Mouse (Mus musculus) midbrain, embryonic 11.5 days (tissue): ENCODE results near the gene Slc25a33. TPM values are rescaled to one million over a fixed set of nuclear protein-coding genes. Genes with fewer than 3 reads are reported as not detected.
"Not testable (repeated sequence)": the region's sequence is repeated elsewhere in the genome, so short reads cannot be mapped to it uniquely, and the experiment has no call there.

Source experiments
- ATAC-seq: fragments of 200-750 bp; cut with Nextera tagmentation; 2 replicates; pipeline ENCODE4 v1.8.0; 2017; ENCODE audit warnings: moderate TSS enrichment, moderate library complexity; ENCODE audit not compliant: low FRiP score
- DNase-seq: peaks from one replicate; pipeline ENCODE4 v3.0.0; 2015; ENCODE audit warnings: low spot score; ENCODE audit errors: missing footprints
- H3K27ac ChIP-seq: fragments of 300-500 bp; sonication (generic); 2 replicates; pipeline ENCODE4 v1.5.1; 2014; ENCODE audit warnings: low read depth, low read length
- H3K27me3 ChIP-seq: fragments of 300-500 bp; sonication (generic); 2 replicates; pipeline ENCODE4 v1.6.1; 2014; ENCODE audit warnings: mild to moderate bottlenecking, low read length, moderate library complexity, mixed read lengths; ENCODE audit not compliant: control insufficient read depth, insufficient read depth
- H3K36me3 ChIP-seq: fragments of 300-500 bp; sonication (generic); 2 replicates; pipeline ENCODE4 v1.6.1; 2014; ENCODE audit warnings: mild to moderate bottlenecking, low read length, moderate library complexity, mixed read lengths; ENCODE audit not compliant: control insufficient read depth, insufficient read depth
- H3K4me1 ChIP-seq: fragments of 300-500 bp; sonication (generic); 2 replicates; pipeline ENCODE4 v1.6.1; 2014; ENCODE audit warnings: low read length; ENCODE audit not compliant: control insufficient read depth, insufficient read depth
- H3K4me2 ChIP-seq: fragments of 300-500 bp; sonication (generic); 2 replicates; pipeline ENCODE4 v1.6.1; 2014; ENCODE audit warnings: mild to moderate bottlenecking, moderate library complexity
- H3K4me3 ChIP-seq: fragments of 300-500 bp; sonication (generic); 2 replicates; pipeline ENCODE4 v1.5.1; 2014; ENCODE audit warnings: low read depth, low read length
- H3K9ac ChIP-seq: fragments of 300-500 bp; sonication (generic); 2 replicates; pipeline ENCODE4 v1.6.1; 2014; ENCODE audit warnings: low read length
- H3K9me3 ChIP-seq: fragments of 300-500 bp; sonication (generic); 2 replicates; pipeline ENCODE4 v1.6.1; 2016; ENCODE audit warnings: low read length; ENCODE audit not compliant: control insufficient read depth
- WGBS: fragments of 180-500 bp; shearing (Covaris S2); extraction: QIAGEN DNeasy Blood & Tissue Kit; methylation state at CpG from one replicate; pipeline ENCODE4 v1.1.7; 2014; 5-methylcytosine and 5-hydroxymethylcytosine counted together
- polyA plus RNA-seq: library from polyadenylated mRNA; unstranded; fragments of >200 nt; fragmentation: Nextera tagmentation; extraction: Ambion mirVana; gene quantifications from 2 replicates; pipeline ENCODE4 v1.2.1, GENCODE M21; 2014

Slc25a33 gene
- polyA plus RNA-seq, 1 experiment from 2014 or later: 21.4 TPM

GRCm38 (mm10) chr4:149752836-149753235 lies 21.2 kb downstream of the Slc25a33 start:
- no peak for DNase-seq
- no peak for ATAC-seq
- H3K9ac ChIP-seq: no peak overlapping the region
- peaks cover 16% of the 10 kb centered on the region for H3K4me1 ChIP-seq
- WGBS: 48% methylated on average over 3 of the region's 3 CpGs
- no peak overlapping the region for H3K4me3 ChIP-seq
- H3K27me3 ChIP-seq: no peaks in the 10 kb centered on the region
- no peak overlapping the region for H3K27ac ChIP-seq
- H3K36me3 ChIP-seq: no peaks in the 10 kb centered on the region
- H3K4me2 ChIP-seq: no peak overlapping the region
- H3K9me3 ChIP-seq: no peaks in the 10 kb centered on the region

GRCm38 (mm10) chr4:149752124-149752799 lies 21.8 kb downstream of the Slc25a33 start:
- DNase-seq: peak; percentile 90
- no peaks in the 10 kb centered on the region for H3K27me3 ChIP-seq
- H3K4me2 ChIP-seq: no peak overlapping the region
- 0 out of 2 replicates have a peak, but pooled peaks have one; percentile 55 for ATAC-seq
- H3K9ac ChIP-seq: no peak overlapping the region
- H3K27ac ChIP-seq: no peak overlapping the region
- H3K4me3 ChIP-seq: no peak overlapping the region
- 25% methylated on average over 17 of the region's 17 CpGs for WGBS
- H3K4me1 ChIP-seq: peaks cover 16% of the 10 kb centered on the region
- no peaks in the 10 kb centered on the region for H3K9me3 ChIP-seq
- no peaks in the 10 kb centered on the region for H3K36me3 ChIP-seq

- ATAC-seq (peak; percentile 72), DNase-seq (no peak)
- H3K36me3 ChIP-seq: no peaks in the 10 kb centered on the region
- 23% methylated on average over 5 of the region's 5 CpGs for WGBS
- no peak overlapping the region for H3K27ac ChIP-seq
- H3K9ac ChIP-seq: no peak overlapping the region
- no peak overlapping the region for H3K4me3 ChIP-seq
- H3K9me3 ChIP-seq: no peaks in the 10 kb centered on the region
- H3K27me3 ChIP-seq: no peaks in the 10 kb centered on the region
- peaks cover 16% of the 10 kb centered on the region for H3K4me1 ChIP-seq
- no peak overlapping the region for H3K4me2 ChIP-seq
Measured at GRCm38 (mm10) chr4:149750671-149751070, 23.4 kb downstream of the Slc25a33 start.

GRCm38 (mm10) chr4:149749663-149750015 lies 24.4 kb downstream of the Slc25a33 start:
- DNase-seq, H3K9ac ChIP-seq, H3K9me3 ChIP-seq, ATAC-seq, H3K36me3 ChIP-seq, H3K4me2 ChIP-seq, H3K27ac ChIP-seq, H3K4me3 ChIP-seq, H3K27me3 ChIP-seq: not testable (repeated sequence)
- peaks cover 16% of the 10 kb centered on the region for H3K4me1 ChIP-seq
- 89% methylated on average over 3 of the region's 3 CpGs for WGBS

- Histone ChIP-seq H3K9ac (no peak overlapping the region), H3K4me2 (no peak overlapping the region), H3K36me3 (no peaks in the 10 kb centered on the region; the same call in 1 of the 2 replicates), H3K4me1 (peaks cover 16% of the 10 kb centered on the region), H3K27ac (no peak overlapping the region), H3K9me3 (no peaks in the 10 kb centered on the region), H3K27me3 (no peaks in the 10 kb centered on the region), H3K4me3 (no peak overlapping the region)
- ATAC-seq (no peak), DNase-seq (no peak)
- WGBS: 89% methylated on average over 18 of the region's 18 CpGs
Measured at GRCm38 (mm10) chr4:149749003-149749662, 24.9 kb downstream of the Slc25a33 start.

- WGBS: 87% methylated on average over 7 of the region's 7 CpGs
- Histone ChIP-seq H3K4me1 (no peaks in the 10 kb centered on the region), H3K27ac (no peak overlapping the region), H3K9ac (no peak overlapping the region), H3K9me3 (no peaks in the 10 kb centered on the region), H3K4me2 (no peak overlapping the region), H3K27me3 (no peaks in the 10 kb centered on the region), H3K36me3 (no peaks in the 10 kb centered on the region; the same call in 1 of the 2 replicates), H3K4me3 (no peak overlapping the region)
- DNase-seq (no peak), ATAC-seq (no peak)
Measured at GRCm38 (mm10) chr4:149744119-149744518, 30.0 kb downstream of the Slc25a33 start.

GRCm38 (mm10) chr4:149742011-149742530 lies 32.0 kb downstream of the Slc25a33 start:
- no peak overlapping the region for H3K4me3 ChIP-seq
- no peaks in the 10 kb centered on the region; the same call in 1 of the 2 replicates for H3K36me3 ChIP-seq
- H3K27me3 ChIP-seq: no peaks in the 10 kb centered on the region; the same call in 1 of the 2 replicates
- peaks cover under 1% of the 10 kb centered on the region; the same call in 1 of the 2 replicates for H3K4me1 ChIP-seq
- H3K9me3 ChIP-seq: no peaks in the 10 kb centered on the region
- H3K27ac ChIP-seq: no peak overlapping the region
- DNase-seq (no peak), ATAC-seq (no peak)
- no peak overlapping the region for H3K4me2 ChIP-seq
- H3K9ac ChIP-seq: no peak overlapping the region
- WGBS: 92% methylated on average over 14 of the region's 14 CpGs

- Histone ChIP-seq H3K9ac (no peak overlapping the region), H3K36me3 (no peaks in the 10 kb centered on the region; the same call in 1 of the 2 replicates), H3K4me1 (peaks cover 14% of the 10 kb centered on the region), H3K27me3 (no peaks in the 10 kb centered on the region; the same call in 1 of the 2 replicates), H3K4me3 (no peak overlapping the region), H3K9me3 (no peaks in the 10 kb centered on the region), H3K27ac (no peak overlapping the region), H3K4me2 (no peak overlapping the region)
- no peak for DNase-seq
- WGBS: 89% methylated on average over 7 of the region's 7 CpGs
- ATAC-seq: no peak
Measured at GRCm38 (mm10) chr4:149740301-149740700, 33.8 kb downstream of the Slc25a33 start.

- Histone ChIP-seq H3K4me3 (no peak overlapping the region), H3K36me3 (no peaks in the 10 kb centered on the region; the same call in 1 of the 2 replicates), H3K9ac (no peak overlapping the region), H3K9me3 (no peaks in the 10 kb centered on the region), H3K27ac (no peak overlapping the region), H3K4me1 (peaks cover 17% of the 10 kb centered on the region), H3K4me2 (no peak overlapping the region), H3K27me3 (no peaks in the 10 kb centered on the region; the same call in 1 of the 2 replicates)
- ATAC-seq (no peak), DNase-seq (no peak)
- WGBS: 80% methylated on average over 5 of the region's 5 CpGs
Measured at GRCm38 (mm10) chr4:149739478-149739877, 34.6 kb downstream of the Slc25a33 start.
